Mouse (Mus musculus) heart, embryonic 13.5 days (tissue): Measurements from ENCODE around the gene Creb3l1. TPM values are rescaled to one million over a fixed set of nuclear protein-coding genes. Genes with fewer than 3 reads are reported as not detected.

Source experiments
- ATAC-seq: fragments of 200-750 bp; cut with Nextera tagmentation; 2 replicates; pipeline ENCODE4 v1.8.0; 2017; ENCODE audit warnings: moderate TSS enrichment; ENCODE audit not compliant: insufficient number of reproducible peaks, low FRiP score, low TSS enrichment; ENCODE audit errors: extremely low read depth
- H3K27ac ChIP-seq: fragments of 300-500 bp; sonication (generic); replicated peaks from 2 replicates; pipeline ENCODE4 v1.5.1; 2015; ENCODE audit warnings: moderate library complexity, mild to moderate bottlenecking, inconsistent platforms
- H3K27me3 ChIP-seq: fragments of 300-500 bp; sonication (generic); replicated peaks from 2 replicates; pipeline ENCODE4 v1.6.1; 2015; ENCODE audit warnings: mild to moderate bottlenecking, inconsistent platforms
- H3K36me3 ChIP-seq: fragments of 300-500 bp; sonication (generic); 2 replicates; pipeline ENCODE4 v1.6.1; 2015; ENCODE audit warnings: mild to moderate bottlenecking, inconsistent platforms
- H3K4me1 ChIP-seq: fragments of 300-500 bp; sonication (generic); 2 replicates; pipeline ENCODE4 v1.6.1; 2015; ENCODE audit warnings: inconsistent platforms
- H3K4me2 ChIP-seq: fragments of 300-500 bp; sonication (generic); 2 replicates; pipeline ENCODE4 v1.6.1; 2015; ENCODE audit warnings: inconsistent platforms, mild to moderate bottlenecking, moderate library complexity
- H3K4me3 ChIP-seq: fragments of 300-500 bp; sonication (generic); 2 replicates; pipeline ENCODE4 v1.5.1; 2015; ENCODE audit warnings: moderate library complexity, mild to moderate bottlenecking, inconsistent platforms
- H3K9ac ChIP-seq: fragments of 300-500 bp; sonication (generic); 2 replicates; pipeline ENCODE4 v1.6.1; 2015; ENCODE audit warnings: inconsistent platforms, mild to moderate bottlenecking, moderate library complexity
- H3K9me3 ChIP-seq: fragments of 300-500 bp; sonication (generic); 2 replicates; pipeline ENCODE4 v1.6.1; 2016; ENCODE audit warnings: inconsistent platforms
- WGBS: fragments of 180-500 bp; shearing (Covaris S2); methylation state at CpG from one replicate; pipeline ENCODE4 v1.1.7; 2015; ENCODE audit warnings: mixed read lengths; 5-methylcytosine and 5-hydroxymethylcytosine counted together
- polyA plus RNA-seq: library from polyadenylated mRNA; unstranded; fragments of >200 nt; fragmentation: Nextera tagmentation; extraction: Ambion mirVana; gene quantifications from 2 replicates; pipeline ENCODE4 v1.2.1, GENCODE M21; 2015

The Creb3l1 gene
- polyA plus RNA-seq, result 6.9 and 9.0 TPM in 2 replicates

DNA sequence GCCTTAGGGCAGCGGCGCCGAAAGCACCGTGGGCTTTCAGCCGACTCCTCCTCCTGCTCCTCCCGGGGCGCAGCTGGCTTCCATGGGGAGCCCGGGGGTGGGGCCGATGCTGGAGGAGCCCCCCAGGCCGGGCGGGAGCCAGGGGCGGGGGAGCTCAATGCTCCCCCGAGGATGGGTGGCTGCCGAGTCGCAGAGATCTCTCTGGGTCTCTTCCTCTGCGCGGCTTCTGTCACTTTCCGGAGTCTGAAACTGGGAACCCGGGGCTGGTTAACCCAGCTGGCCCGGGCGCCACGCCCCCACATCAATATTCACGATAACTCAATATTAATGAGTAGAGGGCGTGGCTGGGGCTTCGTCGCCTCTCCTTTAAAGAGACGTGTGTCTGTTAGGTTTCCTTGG lies at the start of gene Creb3l1:
Gene Creb3l1, minus strand, starts transcription at position 229 of the 399 bp plus-strand sequence.
- Histone ChIP-seq H3K9ac (peak within 1 kb of the TSS; percentile 86), H3K4me2 (peak within 1 kb of the TSS; percentile 97), H3K4me1 (peaks cover 60% of the 10 kb centered on the region), H3K9me3 (no peaks in the 10 kb centered on the region), H3K36me3 (no peaks in the 10 kb centered on the region), H3K4me3 (peak within 1 kb of the TSS; percentile 83), H3K27me3 (peaks cover 17% of the 10 kb centered on the region), H3K27ac (peak within 1 kb of the TSS; percentile 65)
- under 1% methylated on average over 21 of the region's 27 CpGs for WGBS
- no peak for ATAC-seq

DNA sequence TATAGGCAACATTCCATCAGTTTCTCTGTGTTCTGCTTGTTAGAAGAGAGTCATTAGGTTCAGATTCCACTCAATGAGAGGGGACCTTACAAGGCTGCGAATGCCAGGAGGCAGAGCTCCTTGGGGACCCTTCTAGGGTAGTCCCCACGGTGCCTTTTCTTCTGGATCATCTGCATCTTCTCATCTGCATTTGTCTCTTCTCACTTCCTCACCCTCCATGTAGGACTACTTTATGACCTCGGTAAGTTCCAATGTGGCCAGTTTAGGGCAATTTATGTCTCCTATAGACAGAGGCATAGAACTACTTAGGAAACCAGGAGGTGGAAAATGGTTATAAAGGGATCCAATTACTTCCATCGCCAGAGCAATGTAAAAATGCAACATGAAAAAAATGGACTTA lies 46.8 kb upstream of the Creb3l1 start:
- no peak overlapping the region for H3K4me3 ChIP-seq
- no peak for ATAC-seq
- H3K27me3 ChIP-seq, result no peaks in the 10 kb centered on the region

DNA sequence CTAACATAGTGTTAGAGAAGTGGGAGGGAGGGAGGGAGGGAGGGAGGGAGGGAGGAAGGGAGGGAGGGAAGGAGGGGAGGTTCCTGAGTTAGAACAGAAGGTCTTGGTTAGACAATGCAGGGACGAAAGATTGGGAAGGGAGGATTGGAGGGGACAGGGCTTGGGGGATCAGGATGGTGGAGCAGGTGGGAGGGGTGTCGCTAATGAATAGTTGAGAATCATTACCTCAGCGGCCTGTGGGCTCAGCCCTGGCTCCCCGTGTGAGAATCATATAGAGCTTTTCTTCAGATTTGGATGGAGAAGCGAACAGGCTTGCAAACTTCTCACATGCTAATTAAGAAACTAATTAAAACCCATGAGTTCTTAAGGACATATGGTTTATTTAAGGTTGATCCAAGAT lies 45.3 kb upstream of the Creb3l1 start:
- ATAC-seq, result no peak
- 58% methylated on average over 5 of the region's 5 CpGs for WGBS
- Histone ChIP-seq H3K4me1 (no peaks in the 10 kb centered on the region), H3K36me3 (no peaks in the 10 kb centered on the region), H3K27me3 (no peaks in the 10 kb centered on the region), H3K9ac (no peak overlapping the region), H3K4me3 (no peak overlapping the region), H3K27ac (no peak overlapping the region), H3K9me3 (no peaks in the 10 kb centered on the region), H3K4me2 (no peak overlapping the region)

More for the DNA sequence above, 46.8 kb upstream of the Creb3l1 start:
- no peak overlapping the region for H3K27ac ChIP-seq
- no peak overlapping the region for H3K9ac ChIP-seq
- H3K4me1 ChIP-seq, result no peaks in the 10 kb centered on the region
- H3K36me3 ChIP-seq, result no peaks in the 10 kb centered on the region
- WGBS, result 71% methylated on average over 4 of the region's 4 CpGs
- H3K9me3 ChIP-seq, result no peaks in the 10 kb centered on the region
- H3K4me2 ChIP-seq, result no peak overlapping the region

DNA sequence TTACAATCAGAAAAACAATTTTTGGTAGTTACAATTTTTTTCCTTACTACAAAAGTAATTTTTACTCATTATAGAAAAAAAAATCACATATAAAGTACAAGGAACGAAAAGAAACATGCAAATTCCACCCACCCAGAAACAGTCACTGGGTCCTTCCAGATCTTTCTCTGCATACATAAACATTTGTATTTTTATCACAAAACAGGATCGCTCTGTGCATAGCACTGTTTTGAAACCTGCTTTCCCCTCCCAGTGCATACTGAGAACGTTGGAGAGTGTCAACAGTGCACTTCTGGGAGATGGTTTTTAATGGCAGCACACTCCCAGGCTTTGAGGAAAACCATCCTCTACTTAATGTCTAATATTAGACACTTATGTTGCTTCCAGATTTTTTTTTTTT lies 43.3 kb upstream of the Creb3l1 start:
- 54% methylated on average over 3 of the region's 3 CpGs for WGBS
- Histone ChIP-seq H3K4me2 (no peak overlapping the region), H3K9ac (no peak overlapping the region), H3K9me3 (no peaks in the 10 kb centered on the region), H3K4me1 (no peaks in the 10 kb centered on the region), H3K27ac (no peak overlapping the region), H3K4me3 (no peak overlapping the region), H3K27me3 (peaks cover 2% of the 10 kb centered on the region; the same call in 1 of the 2 replicates), H3K36me3 (no peaks in the 10 kb centered on the region)
- ATAC-seq, result no peak

DNA sequence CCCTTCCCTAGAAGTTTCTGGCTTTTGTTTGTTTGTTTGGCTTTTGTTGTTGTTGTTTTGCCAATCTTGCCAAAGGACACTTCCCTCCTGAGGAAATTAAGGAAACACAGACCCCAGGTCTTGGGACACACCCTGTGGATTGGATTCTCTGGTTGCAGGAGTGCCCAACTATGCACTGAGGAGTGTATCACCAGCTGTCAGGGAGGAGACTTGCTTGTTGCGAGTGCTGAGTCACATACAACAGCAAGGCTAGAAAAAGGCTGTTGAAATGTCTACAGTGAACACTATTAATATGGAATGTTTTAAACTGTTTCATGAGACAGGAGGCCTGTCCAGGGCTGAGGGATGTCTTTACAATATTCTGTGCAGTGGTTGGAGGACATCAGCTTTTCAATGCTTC lies 42.6 kb upstream of the Creb3l1 start:
- Histone ChIP-seq H3K9ac (no peak overlapping the region), H3K9me3 (no peaks in the 10 kb centered on the region), H3K27ac (no peak overlapping the region), H3K4me3 (no peak overlapping the region), H3K4me1 (no peaks in the 10 kb centered on the region), H3K27me3 (peaks cover 6% of the 10 kb centered on the region; the same call in 1 of the 2 replicates), H3K4me2 (no peak overlapping the region), H3K36me3 (no peaks in the 10 kb centered on the region)
- WGBS, result 44% methylated on average over 1 of the region's 1 CpGs
- no peak for ATAC-seq

DNA sequence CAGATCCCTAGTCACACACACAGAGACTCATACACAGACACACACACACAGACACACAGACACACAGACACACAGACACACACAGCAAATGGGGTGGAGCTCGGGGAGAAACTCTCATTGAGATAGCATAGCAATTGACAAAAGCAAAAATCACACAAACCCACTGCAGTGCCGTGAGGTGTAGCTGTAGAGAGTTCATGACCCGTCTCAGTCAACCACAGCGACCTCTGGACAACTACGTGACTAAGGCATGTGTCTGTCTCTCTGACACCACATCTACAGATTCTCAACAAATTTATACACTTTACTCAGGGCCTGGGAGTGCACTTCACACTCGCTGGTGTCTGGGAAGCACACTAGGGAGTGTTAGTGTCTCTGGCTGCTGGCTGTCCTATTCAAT lies 41.6 kb upstream of the Creb3l1 start:
- Histone ChIP-seq H3K4me3 (no peak overlapping the region), H3K4me2 (no peak overlapping the region), H3K27me3 (peaks cover 13% of the 10 kb centered on the region), H3K9ac (no peak overlapping the region), H3K4me1 (no peaks in the 10 kb centered on the region), H3K27ac (no peak overlapping the region), H3K9me3 (no peaks in the 10 kb centered on the region), H3K36me3 (no peaks in the 10 kb centered on the region)
- no peak for ATAC-seq
- WGBS, result 58% methylated on average over 6 of the region's 6 CpGs

DNA sequence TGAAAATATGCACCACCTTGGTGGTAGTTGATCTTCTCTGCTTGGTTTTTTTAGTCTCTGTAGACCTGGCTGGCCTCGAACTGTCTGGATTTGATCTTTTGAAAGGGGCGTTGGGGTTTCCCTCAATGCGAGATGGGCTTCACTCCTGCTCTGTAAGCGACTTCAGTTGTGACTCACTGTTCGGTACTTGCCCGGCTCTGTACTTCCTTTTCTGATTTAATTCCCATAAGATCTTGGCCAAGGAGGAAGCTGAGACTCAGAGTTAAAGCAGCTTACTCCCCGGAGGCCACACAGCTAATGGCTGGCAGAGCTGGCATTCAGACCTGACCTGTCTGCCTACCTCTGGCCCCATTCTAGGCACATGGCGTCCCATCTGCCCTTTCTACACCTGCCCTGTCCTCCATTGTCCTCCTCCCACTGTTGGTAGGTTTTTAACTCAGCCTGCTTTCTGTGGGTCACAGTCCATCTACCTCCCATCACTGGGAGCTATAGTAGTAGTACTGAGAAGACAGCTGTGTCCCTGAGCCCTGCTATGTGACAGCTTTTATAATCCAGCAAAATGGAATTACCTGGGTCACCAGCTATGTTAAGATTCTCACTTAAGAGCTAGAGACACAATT lies 41.1 kb upstream of the Creb3l1 start:
- Histone ChIP-seq H3K4me3 (no peak overlapping the region), H3K27ac (no peak overlapping the region), H3K9me3 (no peaks in the 10 kb centered on the region), H3K4me1 (no peaks in the 10 kb centered on the region), H3K9ac (no peak overlapping the region), H3K4me2 (no peak overlapping the region), H3K27me3 (peaks cover 19% of the 10 kb centered on the region), H3K36me3 (no peaks in the 10 kb centered on the region)
- 75% methylated on average over 8 of the region's 8 CpGs for WGBS
- no peak for ATAC-seq

DNA sequence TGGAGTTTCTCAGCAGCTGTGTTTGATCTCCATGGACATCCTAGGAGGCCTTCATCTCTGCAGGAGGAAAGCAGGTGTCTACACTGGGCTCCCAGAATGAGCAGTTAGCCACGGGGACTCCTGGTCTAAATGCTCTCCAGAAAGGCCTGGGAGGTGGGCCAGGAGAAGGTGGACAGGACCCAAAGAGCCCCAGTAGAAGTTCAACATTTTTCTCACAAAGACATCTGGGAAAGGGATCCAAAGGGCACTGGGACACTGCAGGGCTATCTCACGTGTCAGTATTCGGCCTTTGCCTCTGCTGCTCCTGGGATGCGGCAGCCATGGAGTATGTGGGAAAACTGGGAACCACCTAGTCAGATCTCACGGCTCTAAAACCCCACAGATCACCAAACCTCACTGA lies 38.8 kb upstream of the Creb3l1 start:
- H3K27me3 ChIP-seq, result peaks cover 36% of the 10 kb centered on the region
- no peak overlapping the region for H3K4me3 ChIP-seq
- peaks cover 17% of the 10 kb centered on the region for H3K4me1 ChIP-seq
- H3K27ac ChIP-seq, result no peak overlapping the region
- no peak overlapping the region for H3K4me2 ChIP-seq
- no peaks in the 10 kb centered on the region for H3K9me3 ChIP-seq
- ATAC-seq, result no peak
- no peak overlapping the region for H3K9ac ChIP-seq
- H3K36me3 ChIP-seq, result no peaks in the 10 kb centered on the region
- WGBS, result 56% methylated on average over 5 of the region's 5 CpGs

DNA sequence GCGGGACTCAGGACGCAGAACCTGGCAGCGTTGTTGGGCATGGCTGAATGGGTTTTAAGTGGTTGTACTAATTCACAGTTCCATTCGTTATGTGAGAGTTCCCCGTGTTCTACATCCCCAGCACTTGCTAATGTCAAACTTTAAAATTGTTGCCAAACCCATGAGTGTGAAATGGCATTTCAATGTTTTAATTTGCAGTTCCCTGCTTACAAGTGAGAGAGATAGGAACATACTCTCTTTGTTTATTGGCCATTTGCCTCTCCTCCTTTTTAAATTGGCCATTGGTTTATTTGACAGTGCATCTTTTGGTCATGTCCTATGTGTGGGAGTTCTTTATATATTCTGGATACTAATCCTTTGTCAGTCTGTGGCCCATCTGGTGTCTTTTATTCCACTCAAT lies 37.0 kb upstream of the Creb3l1 start:
- no peak overlapping the region for H3K27ac ChIP-seq
- peaks cover 45% of the 10 kb centered on the region for H3K27me3 ChIP-seq
- ATAC-seq, result no peak
- H3K9ac ChIP-seq, result no peak overlapping the region
- H3K4me2 ChIP-seq, result no peak overlapping the region
- no peak overlapping the region for H3K4me3 ChIP-seq
- no peaks in the 10 kb centered on the region for H3K9me3 ChIP-seq
- 72% methylated on average over 5 of the region's 5 CpGs for WGBS
- no peaks in the 10 kb centered on the region for H3K36me3 ChIP-seq
- peaks cover 21% of the 10 kb centered on the region for H3K4me1 ChIP-seq

DNA sequence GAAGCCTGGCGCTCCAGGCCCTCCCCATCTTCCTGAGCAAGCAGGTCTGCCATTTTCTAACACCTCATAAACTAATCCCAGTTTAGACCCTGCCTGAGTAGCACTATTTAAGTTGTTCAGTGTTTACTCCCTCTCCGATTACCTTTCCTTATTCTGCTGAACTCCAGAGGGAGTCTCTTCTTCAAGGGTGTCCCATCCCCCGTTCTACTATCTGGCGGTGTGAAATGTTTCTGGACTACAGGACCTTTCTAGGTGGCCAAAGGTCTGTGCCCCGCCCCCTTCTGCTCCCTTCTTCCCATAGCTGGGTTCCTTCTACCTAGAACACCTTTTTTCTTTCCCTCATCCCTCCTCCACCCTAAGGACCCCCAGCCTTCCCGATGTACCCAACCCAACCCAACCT lies 36.0 kb upstream of the Creb3l1 start:
- Histone ChIP-seq H3K9me3 (no peaks in the 10 kb centered on the region), H3K27ac (no peak overlapping the region), H3K4me3 (peak overlapping the region; percentile 71), H3K4me1 (peaks cover 29% of the 10 kb centered on the region), H3K9ac (peak overlapping the region; percentile 82; the same call in 1 of the 2 replicates), H3K36me3 (no peaks in the 10 kb centered on the region), H3K4me2 (peak overlapping the region; percentile 100), H3K27me3 (peaks cover 45% of the 10 kb centered on the region)
- WGBS, result 12% methylated on average over 6 of the region's 6 CpGs
- ATAC-seq, result no peak

DNA sequence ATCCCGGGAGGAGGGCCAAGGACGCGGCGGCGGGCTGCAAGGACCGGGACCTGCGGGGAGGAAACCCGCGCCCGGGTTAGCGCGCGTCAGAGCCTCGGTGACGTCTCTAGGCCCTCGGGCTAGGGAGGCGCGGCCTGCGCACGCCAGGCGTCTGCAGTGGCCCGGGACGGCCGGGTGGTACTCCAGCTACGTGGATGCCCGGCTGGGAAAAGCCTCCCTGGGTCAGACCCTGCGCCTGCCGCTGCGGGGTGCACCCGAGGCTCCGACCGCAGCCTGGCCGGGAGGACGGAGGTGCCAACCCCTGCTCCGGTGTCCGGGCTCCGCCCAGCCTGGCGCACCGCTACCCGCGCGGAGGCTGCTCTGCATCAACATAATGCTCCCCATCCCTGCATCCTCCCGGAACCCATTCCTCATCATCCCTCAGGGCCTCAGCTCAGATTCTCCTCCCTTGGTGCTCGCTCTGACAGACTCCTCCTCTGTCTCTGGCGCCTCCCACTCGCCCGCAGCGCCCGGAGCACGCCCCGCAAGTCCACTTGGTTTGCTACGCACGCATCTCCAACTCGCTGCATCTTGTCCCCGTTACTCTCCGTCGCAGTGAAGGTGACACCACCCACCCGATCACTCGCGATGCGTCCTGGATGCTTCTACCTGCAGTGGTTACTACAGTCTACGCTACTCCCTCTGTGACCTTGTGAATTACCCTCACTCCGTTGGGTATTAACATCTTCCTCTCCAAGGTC lies 35.3 kb upstream of the Creb3l1 start:
- WGBS, result under 1% methylated on average over 63 of the region's 63 CpGs
- Histone ChIP-seq H3K4me1 (peaks cover 32% of the 10 kb centered on the region), H3K27ac (no peak overlapping the region), H3K9me3 (no peaks in the 10 kb centered on the region), H3K4me2 (peak overlapping the region; percentile 100), H3K4me3 (peak overlapping the region; percentile 71), H3K36me3 (no peaks in the 10 kb centered on the region), H3K9ac (peak overlapping the region; percentile 82), H3K27me3 (peaks cover 51% of the 10 kb centered on the region)
- peak; percentile 26; the same call in 1 of the 2 replicates for ATAC-seq

DNA sequence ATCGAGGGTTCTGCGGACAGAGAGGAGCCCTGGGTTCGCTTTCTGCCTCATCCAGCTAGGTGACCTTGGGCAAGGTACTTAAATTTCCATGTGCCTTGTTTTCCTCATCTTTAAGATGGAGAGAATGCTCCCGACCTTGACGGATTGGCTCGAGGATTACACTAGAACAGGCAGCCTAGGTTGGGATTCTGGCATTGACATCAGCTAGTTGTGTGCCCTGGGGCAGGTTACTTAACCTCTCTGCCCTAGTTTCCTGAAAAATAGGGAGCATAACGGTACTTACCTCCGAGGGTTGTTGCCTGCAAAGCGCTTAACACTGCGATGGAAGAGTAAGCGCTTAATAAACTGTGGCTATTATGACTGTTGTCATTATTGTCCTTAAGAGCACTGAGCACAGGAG lies 34.6 kb upstream of the Creb3l1 start:
- 5% methylated on average over 11 of the region's 11 CpGs for WGBS
- no peak for ATAC-seq
- Histone ChIP-seq H3K27me3 (peaks cover 58% of the 10 kb centered on the region), H3K4me1 (peaks cover 32% of the 10 kb centered on the region), H3K27ac (no peak overlapping the region), H3K4me2 (peak overlapping the region; percentile 100), H3K9me3 (no peaks in the 10 kb centered on the region), H3K4me3 (peak overlapping the region; percentile 71), H3K9ac (peak overlapping the region; percentile 82), H3K36me3 (no peaks in the 10 kb centered on the region)
